Mouse (Mus musculus) layer of hippocampus, adult 9-10 months (tissue): ENCODE measurements around the gene Slc12a4.

Experiments
- DNase-seq: peaks from one replicate; pipeline ENCODE4 v3.0.0; 2022; ENCODE audit warnings: low spot score

Slc12a4 gene

GRCm38 (mm10) chr8:105969367-105969766 is 3.5 kb upstream of the Slc12a4 start:
- DNase-seq = no peak

GRCm38 (mm10) chr8:105966692-105967311 is 905 bp upstream of the Slc12a4 start:
- no peak for DNase-seq

GRCm38 (mm10) chr8:105965266-105965904 is 512 bp downstream of the Slc12a4 start:
- DNase-seq = no peak

GRCm38 (mm10) chr8:105964506-105965265 is 1.2 kb downstream of the Slc12a4 start:
- DNase-seq = no peak

- DNase-seq = no peak
These were observed 4.4 kb downstream of the Slc12a4 start for GRCm38 (mm10) chr8:105961536-105961935.

- DNase-seq = no peak
These were observed 4.8 kb downstream of the Slc12a4 start for GRCm38 (mm10) chr8:105961101-105961500.

GRCm38 (mm10) chr8:105959350-105959749 is 6.5 kb downstream of the Slc12a4 start:
- DNase-seq = no peak

GRCm38 (mm10) chr8:105957813-105958212 is 8.1 kb downstream of the Slc12a4 start:
- no peak for DNase-seq

- DNase-seq = no peak
These were observed 9.3 kb downstream of the Slc12a4 start for GRCm38 (mm10) chr8:105956556-105956955.

GRCm38 (mm10) chr8:105951057-105951659 is 14.7 kb downstream of the Slc12a4 start:
- DNase-seq = no peak

- DNase-seq = no peak
These were observed 16.5 kb downstream of the Slc12a4 start for GRCm38 (mm10) chr8:105949350-105949749.

- no peak for DNase-seq
These were observed 22.6 kb downstream of the Slc12a4 start, which contains the start of gene Lcat for GRCm38 (mm10) chr8:105943321-105943739. Gene Lcat, minus strand, starts transcription at chr8:105943382.

GRCm38 (mm10) chr8:105942542-105942941 is 23.4 kb downstream of the Slc12a4 start:
- no peak for DNase-seq

- DNase-seq = no peak
These were observed 23.9 kb downstream of the Slc12a4 start for GRCm38 (mm10) chr8:105942026-105942425.

- no peak for DNase-seq
These were observed 27.6 kb downstream of the Slc12a4 start, which contains the start of gene Psmb10 for GRCm38 (mm10) chr8:105938306-105938669. Gene Psmb10, minus strand, starts transcription at chr8:105938444.

- no peak for DNase-seq
These were observed 28.2 kb downstream of the Slc12a4 start for GRCm38 (mm10) chr8:105937496-105938305.

GRCm38 (mm10) chr8:105936866-105937475 is 28.9 kb downstream of the Slc12a4 start:
- peak; percentile 68 for DNase-seq

GRCm38 (mm10) chr8:105935863-105936603 is 29.9 kb downstream of the Slc12a4 start:
- no peak for DNase-seq

GRCm38 (mm10) chr8:105935105-105935504 is 30.8 kb downstream of the Slc12a4 start:
- DNase-seq = no peak

GRCm38 (mm10) chr8:105933762-105934161 is 32.1 kb downstream of the Slc12a4 start, which contains the start of gene Ctrl:
Gene Ctrl, minus strand, starts transcription at chr8:105933862.
- DNase-seq = no peak
